Mouse (Mus musculus) embryonic facial prominence, embryonic 14.5 days (tissue): ENCODE results near the gene Rnf4. TPM values are rescaled to one million over a fixed set of nuclear protein-coding genes. Genes with fewer than 3 reads are reported as not detected.

Source experiments
- ATAC-seq: fragments of 200-750 bp; cut with Nextera tagmentation; 2 replicates; pipeline ENCODE4 v1.8.0; 2017; ENCODE audit warnings: low read depth, moderate number of reproducible peaks, moderate TSS enrichment
- DNase-seq: peaks from one replicate; pipeline ENCODE4 v3.0.0-alpha.2; 2015; ENCODE audit warnings: low spot score
- H3K27ac ChIP-seq: fragments of 300-500 bp; sonication (generic); replicated peaks from 2 replicates; pipeline ENCODE4 v1.5.1; 2014; ENCODE audit warnings: low read depth, mild to moderate bottlenecking, low read length, moderate library complexity
- H3K27me3 ChIP-seq: fragments of 300-500 bp; sonication (generic); replicated peaks from 2 replicates; pipeline ENCODE4 v1.6.1; 2014; ENCODE audit warnings: low read length; ENCODE audit not compliant: control insufficient read depth, insufficient read depth
- H3K36me3 ChIP-seq: fragments of 300-500 bp; sonication (generic); 2 replicates; pipeline ENCODE4 v1.6.1; 2014; ENCODE audit warnings: low read length, mixed read lengths; ENCODE audit not compliant: control insufficient read depth, insufficient read depth
- H3K4me1 ChIP-seq: fragments of 300-500 bp; sonication (generic); 2 replicates; pipeline ENCODE4 v1.6.1; 2014; ENCODE audit warnings: antibody characterized with exemption, low read length; ENCODE audit not compliant: control insufficient read depth, insufficient read depth
- H3K4me2 ChIP-seq: fragments of 300-500 bp; sonication (generic); 2 replicates; pipeline ENCODE4 v1.6.1; 2014; ENCODE audit warnings: low read depth, mild to moderate bottlenecking, low read length, moderate library complexity, mixed read lengths
- H3K4me3 ChIP-seq: fragments of 300-500 bp; sonication (generic); 2 replicates; pipeline ENCODE4 v1.5.1; 2014; ENCODE audit warnings: low read depth, mild to moderate bottlenecking, low read length
- H3K9ac ChIP-seq: fragments of 300-500 bp; sonication (generic); 2 replicates; pipeline ENCODE4 v1.6.1; 2014; ENCODE audit warnings: low read depth, mild to moderate bottlenecking, low read length, moderate library complexity, mixed read lengths
- H3K9me3 ChIP-seq: fragments of 300-500 bp; sonication (generic); 2 replicates; pipeline ENCODE4 v1.6.1; 2016; ENCODE audit warnings: low read length; ENCODE audit not compliant: control insufficient read depth
- WGBS: fragments of 180-500 bp; shearing (Covaris S2); extraction: QIAGEN DNeasy Blood & Tissue Kit; methylation state at CpG from one replicate; pipeline ENCODE4 v1.1.7; 2014; 5-methylcytosine and 5-hydroxymethylcytosine counted together
- polyA plus RNA-seq: library from polyadenylated mRNA; unstranded; fragments of >200 nt; fragmentation: Nextera tagmentation; extraction: Ambion mirVana; gene quantifications from 2 replicates; pipeline ENCODE4 v1.2.1, GENCODE M21; 2014

Rnf4 gene
- polyA plus RNA-seq, 1 experiment from 2014 or later, result 147 TPM

GRCm38 (mm10) chr5:34326875-34327576 lies 9.1 kb upstream of the Rnf4 start:
- DNase-seq, result peak; percentile 24
- Histone ChIP-seq H3K27me3 (no peaks in the 10 kb centered on the region), H3K4me2 (peak overlapping the region; percentile 52), H3K9me3 (peaks cover 3% of the 10 kb centered on the region; the same call in 1 of the 2 replicates), H3K4me3 (peak overlapping the region; percentile 25), H3K4me1 (peaks cover 9% of the 10 kb centered on the region), H3K27ac (peak overlapping the region; percentile 28; the same call in 1 of the 2 replicates), H3K9ac (peak overlapping the region; percentile 61), H3K36me3 (no peaks in the 10 kb centered on the region)
- WGBS, result 9% methylated on average over 24 of the region's 31 CpGs
- ATAC-seq, result peak; percentile 74

- Histone ChIP-seq H3K4me2 (no peak overlapping the region), H3K27ac (no peak overlapping the region), H3K4me1 (peaks cover 10% of the 10 kb centered on the region), H3K9me3 (peaks cover 3% of the 10 kb centered on the region; the same call in 1 of the 2 replicates), H3K27me3 (no peaks in the 10 kb centered on the region), H3K36me3 (no peaks in the 10 kb centered on the region), H3K9ac (no peak overlapping the region), H3K4me3 (no peak overlapping the region)
- DNase-seq, result no peak
- 86% methylated on average over 2 of the region's 2 CpGs for WGBS
- ATAC-seq, result no peak
These were observed 6.0 kb upstream of the Rnf4 start for GRCm38 (mm10) chr5:34330136-34330535.

- Histone ChIP-seq H3K4me1 (peaks cover 13% of the 10 kb centered on the region), H3K4me3 (no peak overlapping the region), H3K9me3 (peaks cover 3% of the 10 kb centered on the region; the same call in 1 of the 2 replicates), H3K36me3 (peaks cover 6% of the 10 kb centered on the region; the same call in 1 of the 2 replicates), H3K9ac (no peak overlapping the region), H3K27ac (no peak overlapping the region), H3K27me3 (no peaks in the 10 kb centered on the region), H3K4me2 (no peak overlapping the region)
- ATAC-seq (no peak), DNase-seq (no peak)
- 84% methylated on average over 1 of the region's 1 CpGs for WGBS
These were observed 2.0 kb upstream of the Rnf4 start for GRCm38 (mm10) chr5:34334081-34334480.

- Histone ChIP-seq H3K4me3 (peak overlapping the region; percentile 89), H3K4me1 (peaks cover 13% of the 10 kb centered on the region), H3K36me3 (peaks cover 6% of the 10 kb centered on the region; the same call in 1 of the 2 replicates), H3K9ac (peak overlapping the region; percentile 97), H3K9me3 (no peaks in the 10 kb centered on the region), H3K27me3 (no peaks in the 10 kb centered on the region), H3K4me2 (peak overlapping the region; percentile 83), H3K27ac (peak overlapping the region; percentile 87)
- WGBS, result 1% methylated on average over 21 of the region's 21 CpGs
- ATAC-seq (peak; percentile 51), DNase-seq (peak; percentile 35)
These were observed 471 bp upstream of the Rnf4 start for GRCm38 (mm10) chr5:34335539-34336096.

- Histone ChIP-seq H3K4me3 (peak overlapping the region; percentile 89), H3K9me3 (no peaks in the 10 kb centered on the region), H3K27ac (peak overlapping the region; percentile 98), H3K4me1 (peaks cover 13% of the 10 kb centered on the region), H3K27me3 (no peaks in the 10 kb centered on the region), H3K36me3 (peaks cover 6% of the 10 kb centered on the region; the same call in 1 of the 2 replicates), H3K9ac (peak overlapping the region; percentile 96), H3K4me2 (peak overlapping the region; percentile 64)
- DNase-seq (peak; percentile 77), ATAC-seq (peak; percentile 45)
- under 1% methylated on average over 33 of the region's 42 CpGs for WGBS
These were observed 824 bp downstream of the Rnf4 start for GRCm38 (mm10) chr5:34336775-34337450.

- 91% methylated on average over 6 of the region's 6 CpGs for WGBS
- Histone ChIP-seq H3K27ac (no peak overlapping the region), H3K27me3 (no peaks in the 10 kb centered on the region), H3K4me2 (no peak overlapping the region), H3K9me3 (no peaks in the 10 kb centered on the region), H3K4me1 (peaks cover 11% of the 10 kb centered on the region), H3K9ac (no peak overlapping the region), H3K36me3 (peaks cover 30% of the 10 kb centered on the region), H3K4me3 (no peak overlapping the region)
- ATAC-seq (no peak), DNase-seq (no peak)
These were observed 4.2 kb downstream of the Rnf4 start for GRCm38 (mm10) chr5:34340246-34340645.

- H3K27ac ChIP-seq, result no peak overlapping the region
- no peak overlapping the region for H3K9ac ChIP-seq
- DNase-seq, result no peak
- WGBS, result 95% methylated on average over 3 of the region's 3 CpGs
- no peaks in the 10 kb centered on the region for H3K4me1 ChIP-seq
- no peak overlapping the region for H3K4me2 ChIP-seq
- no peaks in the 10 kb centered on the region for H3K27me3 ChIP-seq
- H3K36me3 ChIP-seq, result peaks cover 97% of the 10 kb centered on the region
- no peak for ATAC-seq
- no peak overlapping the region for H3K4me3 ChIP-seq
- H3K9me3 ChIP-seq, result no peaks in the 10 kb centered on the region
These were observed 16.1 kb downstream of the Rnf4 start for GRCm38 (mm10) chr5:34352084-34352631.

- no peaks in the 10 kb centered on the region for H3K4me1 ChIP-seq
- H3K36me3 ChIP-seq, result peaks cover 55% of the 10 kb centered on the region
- no peaks in the 10 kb centered on the region for H3K27me3 ChIP-seq
- no peak overlapping the region for H3K4me2 ChIP-seq
- ATAC-seq, result no peak
- WGBS, result 87% methylated on average over 3 of the region's 3 CpGs
- no peak overlapping the region for H3K4me3 ChIP-seq
- H3K9ac ChIP-seq, result no peak overlapping the region
- no peak overlapping the region for H3K27ac ChIP-seq
- no peak for DNase-seq
- H3K9me3 ChIP-seq, result no peaks in the 10 kb centered on the region
These were observed 24.2 kb downstream of the Rnf4 start for GRCm38 (mm10) chr5:34360261-34360660.
